Mouse (Mus musculus) cortical plate, adult 2 months (tissue): ENCODE measurements around the gene Eif3b. TPM values are rescaled to one million over a fixed set of nuclear protein-coding genes. Genes with fewer than 3 reads are reported as not detected.

Source experiments
- H3K27ac ChIP-seq: fragments of 200-500 bp; 2 replicates; pipeline ENCODE4 v1.5.1; 2012; ENCODE audit warnings: low read length, control low read depth, inconsistent platforms; ENCODE audit not compliant: insufficient read depth
- H3K4me1 ChIP-seq: fragments of 200-500 bp; 2 replicates; pipeline ENCODE4 v1.6.1; 2011; ENCODE audit warnings: low read length; ENCODE audit not compliant: control insufficient read depth, insufficient read depth
- H3K4me3 ChIP-seq: fragments of 200-500 bp; 2 replicates; pipeline ENCODE4 v1.5.1; 2011; ENCODE audit warnings: mild to moderate bottlenecking, low read length, control low read depth; ENCODE audit not compliant: insufficient read depth
- CTCF ChIP-seq: fragments of 200-500 bp; IDR thresholded peaks from 2 replicates; pipeline ENCODE4 v1.5.1; 2011; ENCODE audit warnings: mild to moderate bottlenecking, control low read depth, low read length; ENCODE audit not compliant: insufficient read depth; ENCODE audit errors: extremely low read depth
- POLR2A ChIP-seq: fragments of 200-500 bp; IDR thresholded peaks from 2 replicates; pipeline ENCODE4 v1.6.1; 2011; ENCODE audit warnings: mild to moderate bottlenecking, low read length, control low read depth; ENCODE audit not compliant: insufficient read depth; ENCODE audit errors: extremely low read depth
- polyA plus RNA-seq: library from polyadenylated mRNA; depleted of rRNA; stranded (reverse); fragments of >200 nt; gene quantifications from 2 replicates; pipeline ENCODE4 v1.2.3, GENCODE M21; 2012; rRNA removed

The Eif3b gene
- polyA plus RNA-seq, result 69.9 and 70.9 TPM in 2 replicates

- TF ChIP-seq POLR2A (peak; percentile 86), CTCF (no peak)
- peak within 1 kb of the TSS; percentile 69 for H3K4me3 ChIP-seq
- peak within 1 kb of the TSS; percentile 88 for H3K27ac ChIP-seq
- peaks cover 10% of the 10 kb centered on the region for H3K4me1 ChIP-seq
Measured at GRCm38 (mm10) chr5:140418489-140419441, at the start of gene Eif3b. Gene Eif3b, plus strand, starts transcription at chr5:140419328.

GRCm38 (mm10) chr5:140369466-140369865 is 49.7 kb upstream of the Eif3b start:
- Histone ChIP-seq H3K4me1 (peaks cover 2% of the 10 kb centered on the region), H3K4me3 (no peak overlapping the region), H3K27ac (no peak overlapping the region)
- no peak for TF ChIP-seq CTCF
- TF ChIP-seq POLR2A, result no peak

DNA sequence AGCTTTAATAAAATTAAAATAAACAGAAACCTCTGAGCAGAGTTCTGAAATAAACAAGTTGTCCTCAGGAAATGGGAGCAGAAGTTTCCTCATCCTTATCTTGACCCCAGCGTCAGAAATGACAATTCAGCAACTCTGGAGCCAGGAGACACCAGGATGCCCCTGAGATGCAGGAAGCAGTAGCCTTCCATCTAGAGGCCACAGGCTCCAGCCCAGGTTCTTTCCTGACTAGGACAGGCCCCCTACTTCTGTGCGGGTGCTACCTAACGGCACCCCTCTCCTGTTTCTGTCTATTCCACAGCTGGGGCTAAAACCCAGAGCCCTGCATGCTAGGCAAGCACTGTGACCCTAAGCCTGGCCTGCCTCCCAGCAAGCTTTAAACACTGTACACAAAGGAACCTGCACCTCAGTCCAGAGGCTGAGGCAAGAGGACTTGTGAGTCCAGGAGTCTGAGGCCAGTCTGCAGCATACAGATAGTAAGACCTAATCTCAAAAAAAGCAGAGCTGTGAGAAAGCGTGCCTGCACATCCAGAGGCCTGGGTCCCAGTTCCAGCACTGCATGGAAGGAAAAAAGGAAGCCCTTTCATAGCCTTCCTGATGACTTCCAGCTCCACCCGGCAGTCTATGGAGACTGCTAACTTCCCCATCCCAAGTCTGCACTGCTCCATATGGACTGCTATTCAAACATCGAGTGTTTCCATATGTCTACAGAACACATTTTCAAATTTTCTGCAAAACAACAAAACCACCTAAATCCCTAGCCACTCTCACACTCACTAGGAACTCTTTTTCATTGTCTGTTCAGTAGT is 48.5 kb upstream of the Eif3b start:
- Histone ChIP-seq H3K27ac (no peak overlapping the region), H3K4me3 (no peak overlapping the region), H3K4me1 (peaks cover 2% of the 10 kb centered on the region)
- TF ChIP-seq CTCF (no peak), POLR2A (no peak)

GRCm38 (mm10) chr5:140371671-140372070 is 47.5 kb upstream of the Eif3b start:
- no peak overlapping the region for H3K4me3 ChIP-seq
- no peak for TF ChIP-seq POLR2A
- TF ChIP-seq CTCF, result no peak
- H3K27ac ChIP-seq, result no peak overlapping the region
- peaks cover 2% of the 10 kb centered on the region for H3K4me1 ChIP-seq

- peaks cover 2% of the 10 kb centered on the region for H3K4me1 ChIP-seq
- TF ChIP-seq CTCF (no peak), POLR2A (no peak)
- H3K4me3 ChIP-seq, result no peak overlapping the region
- H3K27ac ChIP-seq, result no peak overlapping the region
Measured at GRCm38 (mm10) chr5:140373711-140374110, 45.4 kb upstream of the Eif3b start.

- TF ChIP-seq POLR2A (no peak), CTCF (no peak)
- peaks cover 2% of the 10 kb centered on the region for H3K4me1 ChIP-seq
- H3K4me3 ChIP-seq, result no peak overlapping the region
- no peak overlapping the region for H3K27ac ChIP-seq
Measured at GRCm38 (mm10) chr5:140374226-140374625, 44.9 kb upstream of the Eif3b start.

DNA sequence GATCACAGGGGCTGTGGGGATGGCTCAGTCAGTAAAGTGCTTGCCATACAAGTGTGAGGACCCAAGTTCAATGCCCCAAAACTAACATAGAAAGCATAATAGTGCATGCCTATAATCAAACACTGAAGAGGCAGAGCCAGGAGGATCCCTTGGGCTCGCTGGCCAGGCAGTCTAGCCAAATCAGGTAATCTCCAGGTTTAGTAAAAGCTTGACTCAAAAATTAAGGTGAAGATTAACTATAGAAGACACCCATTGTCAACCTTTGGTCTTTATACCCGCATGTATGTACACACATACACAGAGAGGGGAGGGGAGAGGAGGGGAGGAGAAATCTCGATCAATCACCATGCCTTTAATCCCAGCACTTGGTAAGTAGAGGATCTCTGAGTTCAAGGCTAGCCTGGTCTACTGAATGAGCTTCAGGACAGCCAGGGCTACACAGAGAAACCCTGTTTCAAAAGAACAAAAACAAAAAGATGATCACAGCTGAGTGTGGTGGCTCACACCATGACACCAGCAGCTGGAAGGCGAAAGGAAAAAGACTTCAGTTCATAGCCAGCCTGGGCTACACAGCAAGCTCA is 43.8 kb upstream of the Eif3b start:
- H3K4me3 ChIP-seq, result no peak overlapping the region
- H3K27ac ChIP-seq, result no peak overlapping the region
- no peak for TF ChIP-seq CTCF
- TF ChIP-seq POLR2A, result no peak
- peaks cover 2% of the 10 kb centered on the region for H3K4me1 ChIP-seq

DNA sequence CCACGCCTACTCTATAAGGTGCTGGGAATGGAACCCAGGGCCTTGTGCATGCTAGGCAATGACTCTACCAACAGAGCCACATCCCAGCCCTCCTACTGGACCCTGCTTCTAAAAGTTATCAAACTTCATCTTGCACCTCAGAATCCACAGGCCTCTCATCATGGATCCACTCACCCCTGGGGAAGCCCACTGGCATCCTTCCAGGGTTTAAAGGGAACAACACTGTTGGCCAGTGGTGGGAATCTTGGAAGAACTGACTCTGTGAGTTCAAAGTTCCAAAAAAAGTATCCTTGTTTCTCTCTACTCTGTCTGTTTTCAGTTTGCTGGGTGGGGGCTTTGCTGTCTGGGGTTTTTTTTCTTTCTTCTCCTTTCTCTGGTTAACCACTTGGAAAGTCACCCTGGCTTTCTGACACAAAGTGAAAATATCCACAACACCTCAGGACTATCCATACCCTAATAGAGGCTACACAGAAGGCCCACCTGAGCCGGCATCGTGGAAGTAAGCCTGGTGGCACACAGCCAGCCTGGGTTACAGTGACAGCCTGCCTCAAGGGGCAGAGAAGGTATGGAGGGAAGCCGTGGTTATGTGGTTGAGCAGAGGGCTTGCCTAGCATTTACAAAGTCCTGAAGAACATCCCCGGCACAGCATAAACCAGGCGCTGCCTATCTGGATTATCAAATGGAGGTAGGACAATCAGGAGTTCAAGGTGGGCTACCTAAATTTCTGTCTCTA is 40.8 kb upstream of the Eif3b start:
- H3K4me1 ChIP-seq, result peaks cover 2% of the 10 kb centered on the region
- TF ChIP-seq CTCF, result no peak
- TF ChIP-seq POLR2A, result no peak
- no peak overlapping the region for H3K27ac ChIP-seq
- no peak overlapping the region for H3K4me3 ChIP-seq

- TF ChIP-seq POLR2A (no peak), CTCF (no peak)
- H3K27ac ChIP-seq, result no peak overlapping the region
- H3K4me1 ChIP-seq, result peaks cover 1% of the 10 kb centered on the region
- H3K4me3 ChIP-seq, result no peak overlapping the region
Measured at GRCm38 (mm10) chr5:140379299-140379698, 39.8 kb upstream of the Eif3b start.
